Mouse (Mus musculus): ENCODE data around the gene Gm20708. TPM values are rescaled to one million over a fixed set of nuclear protein-coding genes. Genes with fewer than 3 reads are reported as not detected.

Gm20708 gene
- polyA plus RNA-seq, 1 experiment from 2014 or later, result not detected

- H3K9ac ChIP-seq (replicated peaks; ENCODE audit: low read length), result peak overlapping the region; percentile 44
- DNase-seq (ENCODE audit: low spot score), result peak; percentile 64
- H3K4me1 ChIP-seq (ENCODE audit: control insufficient read depth, insufficient read depth, low read length), result no peaks in the 10 kb centered on the region
- no peaks in the 10 kb centered on the region for H3K9me3 ChIP-seq (replicated peaks; ENCODE audit: control insufficient read depth, low read length)
- no peak overlapping the region for H3K27ac ChIP-seq (replicated peaks; ENCODE audit: low read depth, low read length)
- no peaks in the 10 kb centered on the region for H3K27me3 ChIP-seq (ENCODE audit: control insufficient read depth, insufficient read depth, low read length)
- 4% methylated on average over 22 of the region's 22 CpGs for WGBS
- H3K4me3 ChIP-seq (ENCODE audit: low read depth, low read length), result no peak overlapping the region
- H3K4me2 ChIP-seq (ENCODE audit: low read depth, low read length), result peak overlapping the region; percentile 27
- H3K36me3 ChIP-seq (replicated peaks; ENCODE audit: control insufficient read depth, insufficient read depth, low read depth, low read length), result no peaks in the 10 kb centered on the region
- ATAC-seq (replicated peaks; ENCODE audit: insufficient number of reproducible peaks, low FRiP score, low TSS enrichment, low read depth), result no peak
Measured at GRCm38 (mm10) chr11:117792281-117792888, 17.1 kb upstream of the Gm20708 start.

GRCm38 (mm10) chr11:117794035-117794551, 15.4 kb upstream of the Gm20708 start:
- WGBS, result 67% methylated on average over 4 of the region's 4 CpGs
- no peaks in the 10 kb centered on the region for H3K4me1 ChIP-seq (ENCODE audit: control insufficient read depth, insufficient read depth, low read length)
- DNase-seq (ENCODE audit: low spot score) (peak; percentile 16), ATAC-seq (replicated peaks; ENCODE audit: insufficient number of reproducible peaks, low FRiP score, low TSS enrichment, low read depth) (no peak)
- H3K4me2 ChIP-seq (ENCODE audit: low read depth, low read length), result no peak overlapping the region
- no peaks in the 10 kb centered on the region for H3K27me3 ChIP-seq (ENCODE audit: control insufficient read depth, insufficient read depth, low read length)
- H3K36me3 ChIP-seq (replicated peaks; ENCODE audit: control insufficient read depth, insufficient read depth, low read depth, low read length), result no peaks in the 10 kb centered on the region
- no peak overlapping the region for H3K9ac ChIP-seq (replicated peaks; ENCODE audit: low read length)
- H3K27ac ChIP-seq (replicated peaks; ENCODE audit: low read depth, low read length), result no peak overlapping the region
- no peak overlapping the region for H3K4me3 ChIP-seq (ENCODE audit: low read depth, low read length)
- H3K9me3 ChIP-seq (replicated peaks; ENCODE audit: control insufficient read depth, low read length), result no peaks in the 10 kb centered on the region

GRCm38 (mm10) chr11:117796954-117797353, 12.5 kb upstream of the Gm20708 start:
- Histone ChIP-seq H3K36me3 (replicated peaks; ENCODE audit: control insufficient read depth, insufficient read depth, low read depth, low read length) (no peaks in the 10 kb centered on the region), H3K27me3 (ENCODE audit: control insufficient read depth, insufficient read depth, low read length) (no peaks in the 10 kb centered on the region), H3K27ac (replicated peaks; ENCODE audit: low read depth, low read length) (no peak overlapping the region), H3K9me3 (replicated peaks; ENCODE audit: control insufficient read depth, low read length) (no peaks in the 10 kb centered on the region), H3K4me2 (ENCODE audit: low read depth, low read length) (no peak overlapping the region), H3K4me3 (ENCODE audit: low read depth, low read length) (no peak overlapping the region), H3K4me1 (ENCODE audit: control insufficient read depth, insufficient read depth, low read length) (no peaks in the 10 kb centered on the region), H3K9ac (replicated peaks; ENCODE audit: low read length) (no peak overlapping the region)
- no peak for DNase-seq (ENCODE audit: low spot score)
- 38% methylated on average over 5 of the region's 5 CpGs for WGBS
- ATAC-seq (replicated peaks; ENCODE audit: insufficient number of reproducible peaks, low FRiP score, low TSS enrichment, low read depth), result no peak

- no peak within 1 kb of the TSS for H3K4me2 ChIP-seq (ENCODE audit: low read depth, low read length)
- no peaks in the 10 kb centered on the region for H3K27me3 ChIP-seq (ENCODE audit: control insufficient read depth, insufficient read depth, low read length)
- H3K4me3 ChIP-seq (ENCODE audit: low read depth, low read length), result no peak within 1 kb of the TSS
- ATAC-seq (replicated peaks; ENCODE audit: insufficient number of reproducible peaks, low FRiP score, low TSS enrichment, low read depth) (0 out of 2 replicates have a peak, but pooled peaks have one; percentile 29), DNase-seq (ENCODE audit: low spot score) (no peak)
- H3K4me1 ChIP-seq (ENCODE audit: control insufficient read depth, insufficient read depth, low read length), result no peaks in the 10 kb centered on the region
- H3K9ac ChIP-seq (replicated peaks; ENCODE audit: low read length), result no peak within 1 kb of the TSS; the same call in 1 of the 2 replicates
- H3K27ac ChIP-seq (replicated peaks; ENCODE audit: low read depth, low read length), result no peak within 1 kb of the TSS
- no peaks in the 10 kb centered on the region for H3K9me3 ChIP-seq (replicated peaks; ENCODE audit: control insufficient read depth, low read length)
- WGBS, result 53% methylated on average over 9 of the region's 9 CpGs
- no peaks in the 10 kb centered on the region for H3K36me3 ChIP-seq (replicated peaks; ENCODE audit: control insufficient read depth, insufficient read depth, low read depth, low read length)
Measured at GRCm38 (mm10) chr11:117797511-117798159, 11.8 kb upstream of the Gm20708 start, which contains the start of gene 6030468B19Rik. Gene 6030468B19Rik, plus strand, starts transcription at chr11:117797660.

GRCm38 (mm10) chr11:117798160-117798541, 11.3 kb upstream of the Gm20708 start:
- H3K4me1 ChIP-seq (ENCODE audit: control insufficient read depth, insufficient read depth, low read length), result no peaks in the 10 kb centered on the region
- no peak for ATAC-seq (replicated peaks; ENCODE audit: insufficient number of reproducible peaks, low FRiP score, low TSS enrichment, low read depth)
- H3K4me3 ChIP-seq (ENCODE audit: low read depth, low read length), result no peak overlapping the region
- H3K27ac ChIP-seq (replicated peaks; ENCODE audit: low read depth, low read length), result no peak overlapping the region
- no peak for DNase-seq (ENCODE audit: low spot score)
- WGBS, result 43% methylated on average over 2 of the region's 2 CpGs
- H3K9ac ChIP-seq (replicated peaks; ENCODE audit: low read length), result no peak overlapping the region; the same call in 1 of the 2 replicates
- H3K9me3 ChIP-seq (replicated peaks; ENCODE audit: control insufficient read depth, low read length), result no peaks in the 10 kb centered on the region
- H3K36me3 ChIP-seq (replicated peaks; ENCODE audit: control insufficient read depth, insufficient read depth, low read depth, low read length), result no peaks in the 10 kb centered on the region
- H3K4me2 ChIP-seq (ENCODE audit: low read depth, low read length), result no peak overlapping the region
- no peaks in the 10 kb centered on the region for H3K27me3 ChIP-seq (ENCODE audit: control insufficient read depth, insufficient read depth, low read length)

GRCm38 (mm10) chr11:117799174-117799573, 10.3 kb upstream of the Gm20708 start:
- no peaks in the 10 kb centered on the region for H3K27me3 ChIP-seq (ENCODE audit: control insufficient read depth, insufficient read depth, low read length)
- no peak overlapping the region for H3K4me2 ChIP-seq (ENCODE audit: low read depth, low read length)
- WGBS, result 64% methylated on average over 5 of the region's 5 CpGs
- H3K27ac ChIP-seq (replicated peaks; ENCODE audit: low read depth, low read length), result no peak overlapping the region
- no peak for DNase-seq (ENCODE audit: low spot score)
- H3K4me1 ChIP-seq (ENCODE audit: control insufficient read depth, insufficient read depth, low read length), result no peaks in the 10 kb centered on the region
- no peaks in the 10 kb centered on the region for H3K9me3 ChIP-seq (replicated peaks; ENCODE audit: control insufficient read depth, low read length)
- no peak overlapping the region for H3K4me3 ChIP-seq (ENCODE audit: low read depth, low read length)
- H3K9ac ChIP-seq (replicated peaks; ENCODE audit: low read length), result no peak overlapping the region
- H3K36me3 ChIP-seq (replicated peaks; ENCODE audit: control insufficient read depth, insufficient read depth, low read depth, low read length), result no peaks in the 10 kb centered on the region
- no peak for ATAC-seq (replicated peaks; ENCODE audit: insufficient number of reproducible peaks, low FRiP score, low TSS enrichment, low read depth)

GRCm38 (mm10) chr11:117800038-117800437, 9.4 kb upstream of the Gm20708 start:
- Histone ChIP-seq H3K36me3 (replicated peaks; ENCODE audit: control insufficient read depth, insufficient read depth, low read depth, low read length) (no peaks in the 10 kb centered on the region), H3K9me3 (replicated peaks; ENCODE audit: control insufficient read depth, low read length) (no peaks in the 10 kb centered on the region), H3K4me1 (ENCODE audit: control insufficient read depth, insufficient read depth, low read length) (no peaks in the 10 kb centered on the region), H3K9ac (replicated peaks; ENCODE audit: low read length) (no peak overlapping the region), H3K4me2 (ENCODE audit: low read depth, low read length) (no peak overlapping the region), H3K27ac (replicated peaks; ENCODE audit: low read depth, low read length) (no peak overlapping the region), H3K4me3 (ENCODE audit: low read depth, low read length) (no peak overlapping the region), H3K27me3 (ENCODE audit: control insufficient read depth, insufficient read depth, low read length) (no peaks in the 10 kb centered on the region)
- DNase-seq (ENCODE audit: low spot score) (no peak), ATAC-seq (replicated peaks; ENCODE audit: insufficient number of reproducible peaks, low FRiP score, low TSS enrichment, low read depth) (no peak)
- 77% methylated on average over 7 of the region's 7 CpGs for WGBS

GRCm38 (mm10) chr11:117801650-117802049, 7.8 kb upstream of the Gm20708 start:
- Histone ChIP-seq H3K9me3 (replicated peaks; ENCODE audit: control insufficient read depth, low read length) (no peaks in the 10 kb centered on the region), H3K4me1 (ENCODE audit: control insufficient read depth, insufficient read depth, low read length) (no peaks in the 10 kb centered on the region), H3K4me3 (ENCODE audit: low read depth, low read length) (no peak overlapping the region), H3K27ac (replicated peaks; ENCODE audit: low read depth, low read length) (no peak overlapping the region), H3K9ac (replicated peaks; ENCODE audit: low read length) (no peak overlapping the region), H3K27me3 (ENCODE audit: control insufficient read depth, insufficient read depth, low read length) (no peaks in the 10 kb centered on the region), H3K36me3 (replicated peaks; ENCODE audit: control insufficient read depth, insufficient read depth, low read depth, low read length) (no peaks in the 10 kb centered on the region), H3K4me2 (ENCODE audit: low read depth, low read length) (no peak overlapping the region)
- DNase-seq (ENCODE audit: low spot score) (no peak), ATAC-seq (replicated peaks; ENCODE audit: insufficient number of reproducible peaks, low FRiP score, low TSS enrichment, low read depth) (no peak)
- WGBS, result 59% methylated on average over 7 of the region's 7 CpGs
